Mouse (Mus musculus) layer of hippocampus, adult 9-11 months (tissue): ENCODE measurements at regions not wholly inside any gene's neighbourhood (a gene's known extent, or its start where the extent isn't known, plus 50 kb on each side); places are given as distances from the start of the nearest gene placed in this dataset.

Experiments
- DNase-seq: peaks from one replicate; pipeline ENCODE4 v3.0.0; 2022

DNA sequence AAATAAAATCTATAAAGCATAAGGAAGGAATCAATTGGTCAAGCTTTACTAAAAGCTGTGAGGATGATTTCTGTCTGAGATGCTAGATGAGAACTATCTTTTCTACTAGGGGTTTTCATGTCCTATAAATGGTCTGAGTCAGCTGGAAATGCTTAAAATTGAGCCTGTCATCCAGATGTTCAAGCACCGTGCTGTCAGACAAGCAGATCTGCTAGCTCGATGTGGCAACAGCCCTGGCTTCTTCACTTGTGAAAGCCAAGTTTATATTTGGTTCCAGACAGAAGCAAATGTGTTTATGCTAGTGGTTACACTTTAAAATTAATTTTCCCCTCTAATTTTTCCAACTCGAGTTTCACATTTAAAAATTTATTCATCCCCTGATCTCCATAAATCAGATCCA is 311.7 kb downstream of the Actr3 start:
- no peak for DNase-seq

DNA sequence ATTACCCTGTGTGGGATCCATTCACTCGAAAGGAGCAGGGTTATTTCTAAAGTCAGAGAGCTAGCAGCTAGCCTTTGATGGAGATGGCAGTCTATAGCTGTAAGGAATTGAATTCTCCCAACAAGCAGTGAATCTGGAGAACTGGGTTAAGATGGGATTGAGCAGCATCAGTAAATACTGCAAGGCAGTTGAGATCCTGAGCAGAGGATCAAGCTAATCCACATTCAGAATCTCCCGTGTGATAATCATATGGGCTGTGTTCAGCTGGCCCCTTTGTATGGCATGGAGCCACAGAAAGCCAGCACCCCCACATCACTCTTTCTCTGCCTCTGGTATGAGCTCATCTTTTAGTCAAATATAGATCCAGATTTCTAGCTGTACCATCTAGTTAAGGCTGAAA is 334.9 kb downstream of the Actr3 start:
- DNase-seq = no peak

DNA sequence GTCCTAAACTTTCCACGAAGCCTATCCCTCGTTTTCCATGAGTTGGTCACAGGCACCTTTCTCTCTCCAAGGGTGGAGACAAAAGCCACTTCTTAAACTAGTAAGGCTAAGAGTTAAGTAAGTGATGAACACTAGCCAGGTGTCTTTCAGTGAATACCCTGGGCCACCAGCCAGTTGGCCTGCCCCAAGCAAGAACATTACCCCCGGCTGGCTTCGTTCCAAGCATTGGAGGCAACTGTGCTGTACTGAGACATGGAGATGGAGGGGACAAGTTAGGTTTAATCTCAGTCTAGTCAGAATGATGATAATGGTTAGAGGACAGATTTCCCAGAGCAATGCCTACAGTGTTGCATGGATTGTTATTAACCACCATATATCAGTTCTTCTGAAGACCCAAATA is 350.6 kb downstream of the Actr3 start:
- no peak for DNase-seq

DNA sequence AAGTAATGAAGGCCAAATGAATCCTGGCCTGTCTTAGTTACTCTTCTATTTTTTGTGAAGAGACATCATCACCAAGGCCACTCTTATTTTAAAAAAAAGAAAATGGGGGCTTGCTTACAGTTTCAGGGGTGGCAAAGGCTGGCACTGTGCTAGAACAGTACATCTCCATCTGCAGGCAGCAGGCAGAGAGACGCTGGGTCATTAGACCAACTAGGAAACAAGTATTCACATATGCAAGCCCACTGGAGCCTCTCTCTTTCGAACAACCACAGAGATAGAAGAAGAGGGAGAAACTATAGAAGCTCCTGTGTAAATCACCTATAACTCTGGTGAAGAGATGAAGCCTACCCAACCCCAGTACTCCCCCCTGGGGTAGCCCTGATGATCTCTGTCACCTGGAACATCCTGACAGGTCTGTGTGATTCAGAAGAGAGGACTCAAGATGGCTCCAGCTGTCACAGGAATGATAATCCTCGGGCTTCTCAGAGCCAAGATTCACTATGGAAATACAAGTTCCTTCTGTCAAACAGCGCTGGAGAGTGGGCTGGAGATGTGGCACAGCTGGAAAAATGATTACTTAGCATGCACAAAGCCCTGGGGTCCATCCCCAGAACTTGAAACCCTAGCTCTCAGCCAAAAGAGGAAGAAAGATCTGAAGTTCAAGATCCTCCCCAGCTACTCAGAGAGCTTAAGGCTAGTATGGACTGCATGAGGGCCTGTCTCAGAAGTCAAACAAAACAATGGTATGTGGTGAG is 395.8 kb downstream of the Actr3 start:
- no peak for DNase-seq

DNA sequence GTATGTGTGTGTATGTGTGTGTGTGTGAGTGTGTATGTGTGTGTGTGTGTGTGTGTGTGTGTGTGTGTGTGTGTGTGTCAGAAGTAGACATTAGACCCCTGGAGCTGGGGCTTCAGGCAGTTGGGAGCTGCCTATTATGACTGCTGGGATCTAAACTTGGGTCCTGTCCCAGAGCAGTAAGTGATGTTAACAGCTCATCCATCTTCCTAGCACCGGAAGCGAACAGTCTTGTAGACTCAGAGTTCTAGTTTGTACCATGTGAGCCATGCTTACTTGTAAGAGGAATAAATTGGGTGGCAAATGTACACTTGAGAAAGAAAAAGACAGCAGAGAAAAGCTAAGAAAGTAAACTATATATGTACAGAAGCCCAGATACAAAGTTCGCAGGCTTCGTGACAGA is 422.2 kb downstream of the Actr3 start:
- no peak for DNase-seq

DNA sequence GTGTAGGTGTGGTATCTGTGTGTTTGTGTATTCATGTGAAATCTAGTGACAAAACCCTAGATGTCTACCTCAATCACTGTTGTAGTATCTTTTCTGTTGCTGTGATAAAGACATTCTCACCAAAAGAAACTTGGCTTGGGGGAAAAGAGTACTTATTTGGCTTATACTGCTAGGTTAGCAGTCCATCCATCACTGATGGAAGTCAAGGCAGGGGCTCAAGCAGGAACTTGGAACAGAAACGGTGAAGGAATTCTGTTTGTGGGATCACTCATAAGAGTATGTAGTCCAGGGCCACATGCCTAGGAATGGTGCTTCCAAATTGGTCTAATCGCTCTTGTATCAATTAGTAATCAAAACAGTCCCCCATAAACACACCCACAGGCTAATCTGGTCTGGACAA is 423.6 kb downstream of the Actr3 start:
- DNase-seq = no peak

DNA sequence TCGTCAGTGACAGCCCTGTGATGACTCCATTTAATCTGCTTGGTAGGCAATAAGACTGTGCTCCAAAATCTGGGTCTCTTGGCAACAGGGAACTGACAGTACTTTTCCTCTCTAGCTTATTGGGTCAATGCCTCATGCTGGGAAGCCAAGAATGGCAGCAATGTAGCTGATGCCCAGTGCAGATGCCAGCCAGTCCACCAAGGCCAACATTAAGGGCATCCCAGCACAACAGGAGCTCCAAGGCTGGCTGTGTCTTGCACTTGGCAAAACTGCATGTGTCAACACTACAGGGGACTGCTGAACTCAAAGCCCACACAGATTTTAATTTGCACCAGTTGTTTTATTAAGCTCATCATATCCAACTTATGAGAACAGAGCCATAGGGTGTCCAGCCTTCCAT is 437.9 kb downstream of the Actr3 start:
- DNase-seq = no peak

DNA sequence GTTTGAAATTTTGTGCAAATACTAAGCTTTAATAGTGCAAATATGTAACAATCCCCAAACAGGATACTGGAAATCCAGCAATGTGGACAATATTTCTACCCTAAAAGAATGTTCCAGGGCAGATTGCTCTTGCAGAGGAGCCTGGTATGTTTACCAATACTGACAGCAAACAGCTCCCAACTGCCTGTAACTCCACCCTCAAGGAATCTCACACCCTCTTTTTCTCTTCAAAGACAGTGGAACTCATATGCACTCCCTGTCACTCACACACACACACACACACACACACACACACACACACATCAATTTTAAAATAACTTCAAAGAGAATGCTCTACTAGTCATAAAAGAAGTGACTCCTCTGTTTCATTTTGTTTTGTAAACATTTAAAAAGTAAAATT is 484.7 kb downstream of the Actr3 start:
- DNase-seq = no peak

DNA sequence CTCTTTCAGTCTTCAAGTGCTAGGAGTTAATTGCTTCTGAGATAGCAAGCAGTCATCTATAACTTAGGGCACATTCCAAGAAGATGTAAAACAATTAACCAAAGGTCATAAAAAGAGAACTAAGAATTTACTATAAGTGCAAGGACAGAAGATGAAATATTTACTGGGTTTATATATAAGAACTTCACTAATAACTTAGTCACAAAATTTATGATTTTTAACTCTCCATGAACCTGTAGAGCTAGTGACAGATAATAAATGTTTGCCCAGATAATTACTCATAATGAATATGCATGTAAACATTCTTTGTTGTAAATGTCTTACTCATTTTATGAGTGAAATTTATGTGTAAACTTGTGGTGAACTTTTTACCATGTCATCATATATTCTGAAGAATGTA is 531.2 kb downstream of the Actr3 start:
- no peak for DNase-seq

DNA sequence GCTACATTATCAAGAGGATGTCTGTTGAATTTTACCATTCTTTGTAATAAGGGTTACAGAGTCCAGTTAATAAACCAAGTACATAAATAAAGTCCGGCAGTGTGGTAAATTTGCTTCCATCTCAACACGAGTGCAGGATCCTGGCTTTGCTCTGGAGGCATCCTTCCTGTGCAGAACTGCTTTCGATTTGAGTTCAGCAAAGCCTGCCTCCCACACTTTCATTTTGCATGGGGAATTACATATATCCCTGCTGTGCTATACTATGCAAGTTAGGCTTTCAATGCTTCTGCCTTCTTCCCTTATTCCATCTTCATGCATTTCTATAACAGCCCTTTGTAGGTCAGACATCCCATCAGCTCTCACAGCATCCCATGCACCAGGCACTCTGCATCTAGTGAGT is 564.4 kb downstream of the Actr3 start:
- DNase-seq = no peak

DNA sequence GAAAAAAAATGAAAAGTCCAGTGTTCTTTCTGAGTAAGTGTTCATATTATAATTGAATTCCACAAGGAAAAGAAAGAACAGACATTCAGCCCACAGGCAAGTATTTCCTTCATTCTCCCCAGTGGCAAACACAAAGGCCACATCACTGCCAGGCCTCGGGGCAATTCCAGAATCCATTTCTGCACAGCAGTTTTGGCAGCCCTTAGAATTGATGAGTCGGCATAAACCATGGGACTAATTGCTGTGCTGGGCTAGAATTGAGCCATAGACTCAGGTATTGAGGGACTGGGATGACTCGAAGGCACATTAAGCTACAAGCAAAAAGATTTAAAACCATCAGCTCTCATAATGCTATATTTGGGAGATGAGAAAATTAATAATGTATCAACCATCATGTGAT is 569.3 kb downstream of the Actr3 start:
- no peak for DNase-seq

DNA sequence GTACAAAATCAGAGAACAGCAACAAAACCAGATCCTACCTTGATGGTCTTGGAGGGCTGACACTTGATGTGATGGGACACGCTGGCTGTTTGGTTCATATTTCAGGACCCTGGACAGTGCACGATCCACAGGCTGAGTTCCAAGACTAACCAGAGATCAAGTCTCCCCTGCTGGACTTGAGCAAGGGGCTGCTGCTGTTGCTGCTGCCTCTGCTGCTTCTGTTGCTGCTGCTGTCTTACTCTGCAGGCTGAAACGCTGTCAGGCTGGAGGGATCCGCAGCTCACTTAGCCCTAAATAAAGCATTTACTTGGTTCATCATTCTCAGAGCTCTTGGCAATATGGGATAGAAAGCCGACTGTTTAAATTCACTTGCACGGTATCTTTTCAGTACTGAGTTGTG is 589.8 kb downstream of the Actr3 start:
- no peak for DNase-seq

DNA sequence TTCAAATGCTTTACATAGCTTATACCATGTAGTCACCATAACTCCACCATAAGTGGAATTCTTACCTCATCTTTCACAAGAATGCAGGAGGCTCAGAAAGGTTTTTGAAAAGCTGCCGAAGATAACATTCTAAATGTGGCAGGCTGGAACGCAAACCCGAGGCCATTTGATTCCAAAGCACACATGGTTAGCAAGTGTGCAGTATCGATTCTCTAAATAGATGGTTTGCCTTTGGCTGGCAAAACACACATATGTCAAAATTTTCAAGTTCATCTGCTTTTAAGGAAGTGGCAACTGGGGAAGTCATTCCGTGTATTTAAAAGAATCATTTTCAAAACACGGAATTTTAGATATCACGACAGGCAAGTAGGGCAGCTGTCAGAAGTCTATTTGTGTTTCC is 609.8 kb downstream of the Actr3 start:
- DNase-seq = peak; percentile 50

DNA sequence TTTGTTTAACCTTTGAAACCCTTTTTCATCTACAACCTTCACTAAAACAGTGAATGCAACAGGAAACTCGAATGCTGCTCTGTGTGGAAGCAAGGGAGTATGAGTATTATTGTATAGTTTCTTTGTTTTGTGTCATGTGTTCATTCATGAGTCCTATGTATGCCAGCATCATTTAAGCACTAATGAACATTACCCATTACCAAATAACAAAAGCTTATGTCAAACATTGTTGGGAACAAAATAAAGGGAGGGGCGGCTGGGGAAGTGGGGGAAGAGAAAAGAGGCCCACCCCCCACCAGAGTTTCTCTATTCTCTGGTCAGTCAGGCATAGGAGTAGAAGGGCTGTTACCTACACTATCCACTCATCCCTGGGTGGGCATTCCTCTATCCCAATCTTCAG is 642.5 kb downstream of the Actr3 start:
- DNase-seq = no peak

DNA sequence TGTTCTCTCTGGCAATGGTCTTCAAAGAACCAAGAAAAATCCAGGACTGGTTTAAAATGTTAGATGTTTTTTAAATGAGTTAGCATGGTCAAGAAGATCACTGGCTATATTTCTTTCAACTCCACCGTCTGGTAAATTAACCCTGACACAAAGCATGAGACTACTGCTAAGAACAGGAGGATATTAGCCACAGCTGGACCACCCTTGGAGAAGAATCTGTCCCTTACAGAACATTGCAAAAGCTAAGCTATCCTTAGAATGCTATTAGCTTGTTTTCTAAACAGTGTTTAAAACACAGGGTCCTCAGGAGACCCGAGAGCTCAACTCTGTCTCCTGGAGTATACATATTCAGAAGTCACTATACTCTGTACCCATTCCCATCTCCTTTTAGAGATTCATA is 644.9 kb downstream of the Actr3 start:
- no peak for DNase-seq

DNA sequence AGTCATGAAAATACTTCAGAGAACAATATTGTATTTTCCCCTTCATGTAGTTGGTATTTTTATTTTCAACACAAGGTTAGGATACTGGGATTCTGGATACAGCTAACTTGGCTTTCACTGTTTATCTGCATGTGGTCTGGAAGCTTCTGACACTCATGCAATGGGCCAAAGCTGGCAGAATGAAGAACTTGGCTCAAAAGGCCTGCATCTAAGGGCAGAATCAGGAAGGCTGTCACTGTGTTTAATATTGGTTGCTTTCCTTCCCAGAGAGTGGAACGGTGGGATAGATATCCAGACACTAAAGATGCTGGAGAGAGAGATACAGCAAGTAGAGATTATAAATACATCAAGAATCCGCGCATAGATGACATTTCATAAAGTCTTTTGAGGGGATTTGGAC is 645.4 kb downstream of the Actr3 start:
- no peak for DNase-seq

DNA sequence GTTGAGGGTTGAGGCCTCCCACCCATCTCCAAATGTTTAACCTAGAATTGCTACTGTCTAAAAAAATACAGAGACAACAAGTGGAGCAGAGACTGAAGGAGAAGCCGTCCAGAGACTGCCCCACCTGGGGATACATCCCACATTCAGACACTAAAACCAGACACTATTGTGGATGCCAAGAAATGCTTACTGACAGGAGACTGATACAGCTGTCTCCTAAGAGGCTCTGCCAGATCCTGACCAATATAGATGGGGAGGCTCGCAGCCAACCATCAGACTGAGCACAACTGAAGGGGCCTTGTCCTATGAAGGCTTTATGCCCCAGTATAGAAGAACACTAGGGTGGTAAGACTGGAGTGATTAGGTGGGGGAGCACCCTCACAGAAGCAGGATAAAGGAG is 652.5 kb downstream of the Actr3 start:
- no peak for DNase-seq

DNA sequence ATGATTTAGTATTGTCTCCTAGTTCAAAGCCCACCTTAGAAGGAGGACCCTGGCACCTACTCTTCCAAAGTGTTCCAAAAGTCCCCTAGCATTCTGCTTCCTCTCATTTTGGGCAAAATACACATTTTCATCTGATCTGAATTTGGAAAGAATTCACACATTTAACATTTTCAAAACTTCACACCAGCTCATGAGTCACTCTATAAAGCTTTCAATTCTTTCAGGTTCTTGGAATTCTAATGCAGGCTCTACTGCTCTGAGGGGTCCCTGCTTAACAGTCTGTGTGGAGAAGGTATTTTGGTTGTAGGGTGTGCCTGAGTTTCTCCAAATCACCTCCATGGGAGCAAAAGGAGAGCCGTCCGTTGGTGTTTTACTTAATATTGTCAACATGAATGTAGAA is 657.8 kb downstream of the Actr3 start:
- no peak for DNase-seq

DNA sequence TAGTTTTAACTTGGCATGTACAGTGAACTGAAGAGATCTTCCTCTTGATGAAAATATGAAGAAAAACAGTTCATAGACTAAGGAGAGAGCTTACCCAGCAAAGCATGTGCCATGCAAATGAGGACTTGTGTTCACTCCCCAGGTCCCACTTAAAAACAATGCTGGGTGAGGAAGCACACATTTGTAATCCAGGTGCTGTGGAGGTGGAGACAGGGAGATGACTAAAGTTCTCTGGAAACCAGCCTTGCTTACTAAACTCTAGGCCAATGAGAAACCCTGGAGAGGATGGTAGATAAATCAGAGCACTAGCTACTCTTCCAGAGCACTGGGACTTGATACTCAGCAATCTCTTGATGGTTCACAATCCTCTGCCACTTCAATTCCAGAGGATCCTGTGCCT is 678.8 kb downstream of the Actr3 start:
- DNase-seq = no peak

DNA sequence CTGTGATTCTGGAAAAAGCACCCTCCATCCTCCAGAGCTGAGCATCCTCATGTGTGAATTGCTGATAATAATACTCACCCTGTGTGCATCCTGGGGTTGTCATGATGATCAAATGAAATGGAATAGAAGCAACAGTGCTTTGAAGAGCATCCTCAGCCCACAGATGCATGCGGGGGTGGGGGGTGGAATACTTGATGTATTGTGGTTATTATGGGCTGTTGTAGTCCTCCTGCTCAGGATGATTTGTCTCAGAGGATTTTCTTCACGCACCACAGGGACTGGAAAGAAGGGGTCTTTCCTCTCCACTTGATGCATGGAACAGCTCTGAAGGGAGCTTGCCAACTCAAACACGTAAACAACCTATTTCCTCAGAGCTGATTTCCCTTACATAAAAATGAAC is 694.4 kb upstream of the Dpp10 start:
- DNase-seq = no peak

DNA sequence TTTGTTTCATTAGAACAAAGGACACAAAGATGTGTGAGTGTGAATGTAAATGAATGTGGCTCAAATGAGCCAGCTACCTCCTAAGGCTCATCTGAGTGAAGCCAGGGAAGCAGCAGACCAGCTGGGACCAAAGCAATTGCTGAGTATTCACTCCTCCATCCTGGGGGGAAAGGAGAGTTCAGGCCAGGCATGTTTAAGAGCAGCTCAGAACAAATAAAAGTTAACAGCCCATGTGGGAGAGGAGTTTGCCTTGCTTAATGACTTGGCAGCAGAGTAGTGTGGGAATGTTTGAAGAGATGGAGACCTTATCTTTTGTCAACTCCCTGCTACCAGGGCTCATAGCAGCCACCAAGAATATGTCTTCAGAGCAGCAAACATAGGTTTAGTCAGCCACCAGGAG is 685.0 kb upstream of the Dpp10 start:
- no peak for DNase-seq

DNA sequence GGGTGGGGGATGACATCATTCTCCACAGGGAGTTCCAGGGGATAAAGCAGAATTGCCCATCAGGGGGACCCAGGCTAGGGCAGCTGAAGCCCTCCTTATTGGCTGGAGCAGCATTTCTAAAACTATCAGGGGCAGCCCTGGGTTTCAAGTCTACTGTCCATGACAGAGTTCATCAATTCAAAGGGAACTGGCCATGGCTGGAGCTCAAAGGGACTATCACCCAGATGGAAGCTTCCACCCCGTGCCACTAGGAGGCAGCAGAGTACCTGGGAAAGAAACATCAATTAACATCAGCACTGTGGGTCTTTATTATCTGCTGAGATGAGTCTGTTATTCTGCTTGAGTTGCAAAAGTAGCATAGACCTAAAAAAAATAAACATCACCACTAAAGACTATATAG is 672.7 kb upstream of the Dpp10 start:
- peak; percentile 34 for DNase-seq

DNA sequence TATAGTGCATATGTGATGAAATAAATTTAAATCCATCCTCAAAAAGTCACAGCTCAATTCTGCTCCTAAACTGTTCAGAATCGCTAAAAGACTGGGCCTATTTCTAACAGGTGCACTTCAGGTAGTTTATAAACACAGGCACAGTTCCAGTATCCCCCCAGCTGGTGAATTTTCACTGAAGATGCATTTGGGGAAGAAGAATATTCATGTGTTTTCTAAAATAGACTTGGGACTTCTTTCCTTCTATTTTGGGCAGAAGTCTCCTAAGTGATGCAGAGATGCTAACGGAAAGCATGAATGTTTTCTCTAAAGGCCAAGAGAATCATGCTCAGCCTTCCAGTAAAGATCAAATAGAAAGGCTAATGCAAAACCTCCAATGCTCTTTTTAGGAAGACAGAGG is 660.9 kb upstream of the Dpp10 start:
- DNase-seq = peak; percentile 43

DNA sequence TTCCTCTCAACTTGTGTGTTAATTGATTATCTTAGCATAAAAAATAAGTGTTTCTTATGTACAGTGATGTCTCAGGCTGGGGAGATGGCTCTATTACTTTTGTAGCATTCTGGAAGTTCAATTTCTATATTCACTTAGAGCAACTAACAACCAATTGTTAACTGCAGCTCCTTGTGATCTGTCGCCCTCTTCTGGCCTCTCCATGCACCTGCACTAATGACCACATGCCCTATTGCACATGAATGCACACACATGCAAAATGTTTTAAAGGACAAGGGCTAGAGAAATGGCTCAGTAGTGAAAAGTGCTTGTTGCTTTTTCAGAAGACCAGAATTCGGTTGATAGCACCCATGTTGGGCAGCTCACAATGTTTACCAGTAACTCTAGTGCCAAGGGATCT is 629.1 kb upstream of the Dpp10 start:
- no peak for DNase-seq

DNA sequence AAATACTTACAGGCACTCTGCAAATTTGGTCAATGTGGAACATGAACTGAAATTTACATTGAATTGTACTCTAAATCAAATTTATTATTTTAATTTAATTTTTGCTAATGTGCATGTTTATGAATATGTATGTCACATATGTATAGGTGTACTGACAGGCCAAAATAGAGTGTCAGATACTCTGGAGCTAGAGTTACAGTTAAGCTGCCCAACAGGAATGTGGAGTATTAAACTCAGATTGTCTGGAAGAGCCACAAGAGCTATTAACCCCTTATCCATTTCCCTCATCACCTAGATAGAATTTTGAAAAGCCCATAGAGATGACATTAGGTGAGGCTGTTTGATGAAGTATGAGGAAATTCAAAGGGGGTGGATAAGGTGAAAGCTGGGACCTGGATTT is 607.5 kb upstream of the Dpp10 start:
- DNase-seq = no peak
